Mouse (Mus musculus) limb, embryonic 11.5 days (tissue): ENCODE measurements around the gene Cradd. TPM values are rescaled to one million over a fixed set of nuclear protein-coding genes. Genes with fewer than 3 reads are reported as not detected.

Experiments used
- ATAC-seq: fragments of 200-750 bp; cut with Nextera tagmentation; 2 replicates; pipeline ENCODE4 v1.8.0; 2017; ENCODE audit warnings: low read depth; ENCODE audit not compliant: insufficient number of reproducible peaks, low FRiP score, low TSS enrichment
- DNase-seq: peaks from one replicate; pipeline ENCODE4 v3.0.0-alpha.2; 2015; ENCODE audit warnings: low spot score
- H3K27ac ChIP-seq: fragments of 300-500 bp; sonication (generic); replicated peaks from 2 replicates; pipeline ENCODE4 v1.5.1; 2014; ENCODE audit warnings: low read depth, mild to moderate bottlenecking, low read length
- H3K27me3 ChIP-seq: fragments of 300-500 bp; sonication (generic); 2 replicates; pipeline ENCODE4 v1.6.1; 2014; ENCODE audit warnings: mild to moderate bottlenecking, low read length, mixed read lengths; ENCODE audit not compliant: control insufficient read depth, insufficient read depth
- H3K36me3 ChIP-seq: fragments of 300-500 bp; sonication (generic); 2 replicates; pipeline ENCODE4 v1.6.1; 2014; ENCODE audit warnings: mild to moderate bottlenecking, low read length, moderate library complexity, mixed read lengths; ENCODE audit not compliant: control insufficient read depth, insufficient read depth
- H3K4me1 ChIP-seq: fragments of 300-500 bp; sonication (generic); 2 replicates; pipeline ENCODE4 v1.6.1; 2014; ENCODE audit warnings: low read length, mixed read lengths; ENCODE audit not compliant: control insufficient read depth, insufficient read depth
- H3K4me2 ChIP-seq: fragments of 300-500 bp; sonication (generic); 2 replicates; pipeline ENCODE4 v1.6.1; 2014; ENCODE audit warnings: low read depth, mild to moderate bottlenecking, moderate library complexity; ENCODE audit not compliant: severe bottlenecking
- H3K4me3 ChIP-seq: fragments of 300-500 bp; sonication (generic); 2 replicates; pipeline ENCODE4 v1.5.1; 2014; ENCODE audit warnings: low read depth, low read length
- H3K9ac ChIP-seq: fragments of 300-500 bp; sonication (generic); 2 replicates; pipeline ENCODE4 v1.6.1; 2014; ENCODE audit warnings: mild to moderate bottlenecking, low read length
- H3K9me3 ChIP-seq: fragments of 300-500 bp; sonication (generic); 2 replicates; pipeline ENCODE4 v1.6.1; 2016; ENCODE audit warnings: low read length; ENCODE audit not compliant: control insufficient read depth
- WGBS: fragments of 180-500 bp; shearing (Covaris S2); extraction: QIAGEN DNeasy Blood & Tissue Kit; methylation state at CpG from one replicate; pipeline ENCODE4 v1.1.7; 2014; 5-methylcytosine and 5-hydroxymethylcytosine counted together
- polyA plus RNA-seq: library from polyadenylated mRNA; unstranded; fragments of >200 nt; fragmentation: Nextera tagmentation; extraction: Ambion mirVana; gene quantifications from 2 replicates; pipeline ENCODE4 v1.2.1, GENCODE M21; 2014

The Cradd gene
- polyA plus RNA-seq, 1 experiment from 2014 or later = 13.4 TPM

DNA sequence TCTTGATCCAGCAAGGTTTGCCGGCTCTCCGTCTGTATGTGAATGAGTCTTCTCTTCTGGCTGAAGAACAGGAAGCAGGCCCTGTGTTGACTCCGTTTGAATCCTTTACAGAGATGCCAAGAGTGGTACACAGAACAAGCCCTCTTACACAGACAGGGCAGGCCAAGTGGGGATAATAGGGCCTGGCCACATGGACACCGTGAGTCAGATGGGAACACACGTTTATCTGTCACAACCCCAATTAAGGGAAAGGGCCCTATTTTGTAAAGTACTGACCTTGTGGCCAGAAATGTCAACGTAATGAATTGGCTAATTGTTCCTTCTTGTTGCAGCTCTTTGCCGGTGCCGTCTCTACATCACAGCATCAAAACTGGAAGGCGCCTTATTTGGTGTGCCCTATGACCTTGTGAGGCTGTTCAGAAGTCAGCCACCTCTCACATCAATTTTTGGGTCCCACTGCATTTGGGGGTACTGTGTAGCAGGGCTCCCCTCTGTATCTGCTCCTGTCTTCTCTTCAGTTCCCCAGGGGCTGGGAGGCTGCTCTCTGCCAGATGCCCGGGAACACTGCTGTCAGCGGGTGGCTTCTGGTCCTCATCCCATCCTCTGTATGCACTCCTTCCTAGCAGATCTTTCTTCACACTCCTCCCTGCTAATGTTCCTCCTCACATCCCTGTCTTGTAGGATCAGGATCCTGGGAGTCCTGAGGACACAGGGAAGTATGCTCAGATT, 124.2 kb downstream of the Cradd start:
- no peak overlapping the region for H3K4me2 ChIP-seq
- DNase-seq = no peak
- H3K36me3 ChIP-seq = no peaks in the 10 kb centered on the region
- 48% methylated on average over 11 of the region's 11 CpGs for WGBS
- no peak for ATAC-seq
- no peak overlapping the region for H3K4me3 ChIP-seq
- no peak overlapping the region for H3K27ac ChIP-seq
- H3K9ac ChIP-seq = no peak overlapping the region
- no peaks in the 10 kb centered on the region for H3K4me1 ChIP-seq
- no peaks in the 10 kb centered on the region for H3K9me3 ChIP-seq
- H3K27me3 ChIP-seq = no peaks in the 10 kb centered on the region

GRCm38 (mm10) chr10:95197377-95197776, 126.6 kb downstream of the Cradd start:
- WGBS = 87% methylated on average over 8 of the region's 8 CpGs
- no peaks in the 10 kb centered on the region for H3K9me3 ChIP-seq
- peaks cover 7% of the 10 kb centered on the region; the same call in 1 of the 2 replicates for H3K4me1 ChIP-seq
- no peaks in the 10 kb centered on the region for H3K36me3 ChIP-seq
- no peaks in the 10 kb centered on the region for H3K27me3 ChIP-seq
- no peak overlapping the region for H3K4me2 ChIP-seq
- no peak overlapping the region for H3K4me3 ChIP-seq
- DNase-seq (no peak), ATAC-seq (no peak)
- no peak overlapping the region for H3K27ac ChIP-seq
- no peak overlapping the region for H3K9ac ChIP-seq

DNA sequence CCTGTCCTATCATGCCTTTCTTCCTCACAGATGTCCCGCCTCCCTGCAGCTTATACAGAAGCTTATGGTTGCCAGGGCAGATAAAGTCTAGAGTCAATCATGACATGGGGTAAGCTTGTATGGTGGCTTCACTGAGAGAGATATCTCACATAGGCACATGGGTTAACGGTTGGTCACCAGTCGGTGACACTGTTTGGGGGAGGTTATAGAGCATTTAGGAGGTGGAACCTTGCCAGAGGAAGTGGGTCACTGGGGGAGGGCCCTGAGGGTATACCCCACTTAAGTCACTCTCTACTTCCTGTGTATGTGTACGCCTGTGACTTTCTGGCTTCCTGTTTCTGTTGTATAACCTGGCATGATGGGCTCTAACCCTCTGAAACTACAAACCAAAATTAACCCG, 128.2 kb downstream of the Cradd start:
- no peak overlapping the region for H3K9ac ChIP-seq
- no peaks in the 10 kb centered on the region for H3K27me3 ChIP-seq
- no peak for ATAC-seq
- no peaks in the 10 kb centered on the region for H3K36me3 ChIP-seq
- WGBS = 86% methylated on average over 5 of the region's 5 CpGs
- no peak overlapping the region for H3K27ac ChIP-seq
- H3K4me2 ChIP-seq = no peak overlapping the region
- H3K4me1 ChIP-seq = peaks cover 7% of the 10 kb centered on the region; the same call in 1 of the 2 replicates
- no peaks in the 10 kb centered on the region for H3K9me3 ChIP-seq
- no peak for DNase-seq
- H3K4me3 ChIP-seq = no peak overlapping the region

GRCm38 (mm10) chr10:95194776-95195175, 129.2 kb downstream of the Cradd start:
- Histone ChIP-seq H3K27me3 (no peaks in the 10 kb centered on the region), H3K4me3 (no peak overlapping the region), H3K27ac (no peak overlapping the region), H3K4me2 (no peak overlapping the region), H3K36me3 (no peaks in the 10 kb centered on the region), H3K9ac (no peak overlapping the region), H3K9me3 (no peaks in the 10 kb centered on the region), H3K4me1 (peaks cover 7% of the 10 kb centered on the region; the same call in 1 of the 2 replicates)
- ATAC-seq (no peak), DNase-seq (no peak)
- WGBS = 95% methylated on average over 4 of the region's 4 CpGs

DNA sequence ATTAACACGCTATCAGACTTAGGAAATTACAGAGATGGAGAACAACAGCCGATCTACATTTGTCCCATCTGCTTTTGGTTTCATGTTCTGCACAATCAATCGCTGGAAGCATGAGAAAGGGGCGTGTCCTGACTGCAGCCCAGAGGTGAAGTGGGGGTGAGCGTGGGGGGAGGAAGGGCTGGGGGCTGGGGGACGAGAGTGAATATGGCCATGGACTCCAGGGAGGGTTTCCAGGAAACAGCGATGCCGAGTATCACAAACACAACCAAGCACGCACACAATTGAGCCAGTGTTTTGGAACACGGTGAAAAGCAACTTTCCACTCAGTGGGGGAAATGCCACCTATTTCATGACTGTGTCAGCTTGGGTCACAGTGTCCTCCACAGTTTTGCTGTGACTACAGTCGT, 130.1 kb downstream of the Cradd start:
- H3K4me1 ChIP-seq = peaks cover 7% of the 10 kb centered on the region; the same call in 1 of the 2 replicates
- WGBS = 42% methylated on average over 11 of the region's 11 CpGs
- no peaks in the 10 kb centered on the region for H3K27me3 ChIP-seq
- no peak overlapping the region for H3K27ac ChIP-seq
- no peak overlapping the region for H3K4me3 ChIP-seq
- no peak overlapping the region for H3K4me2 ChIP-seq
- no peaks in the 10 kb centered on the region for H3K36me3 ChIP-seq
- DNase-seq = no peak
- 0 out of 2 replicates have a peak, but pooled peaks have one; percentile 47 for ATAC-seq
- H3K9ac ChIP-seq = no peak overlapping the region
- H3K9me3 ChIP-seq = no peaks in the 10 kb centered on the region

DNA sequence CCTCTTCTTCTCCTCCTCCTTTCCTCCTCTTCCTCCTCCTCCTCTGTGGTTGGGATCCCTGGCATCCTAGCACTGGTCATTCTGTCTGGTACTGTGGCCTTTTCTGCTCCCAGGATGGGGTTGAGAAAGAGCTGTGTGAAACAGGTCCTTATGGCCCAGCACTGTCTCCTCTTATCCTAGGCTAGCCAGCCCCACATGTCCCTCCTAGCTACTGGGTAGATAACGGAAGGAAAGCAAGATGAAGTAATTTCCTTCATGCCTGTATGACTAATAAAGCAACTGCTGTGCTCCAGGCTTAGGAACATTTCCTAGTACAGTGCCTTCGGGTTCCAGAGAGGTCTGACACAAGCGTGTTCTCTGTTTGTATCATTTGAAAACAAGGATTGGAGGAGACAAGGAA, 132.1 kb downstream of the Cradd start:
- no peak for DNase-seq
- no peak overlapping the region for H3K9ac ChIP-seq
- no peaks in the 10 kb centered on the region for H3K27me3 ChIP-seq
- ATAC-seq = no peak
- no peak overlapping the region for H3K27ac ChIP-seq
- no peak overlapping the region for H3K4me2 ChIP-seq
- H3K9me3 ChIP-seq = no peaks in the 10 kb centered on the region
- H3K36me3 ChIP-seq = no peaks in the 10 kb centered on the region
- 85% methylated on average over 3 of the region's 3 CpGs for WGBS
- no peak overlapping the region for H3K4me3 ChIP-seq
- peaks cover 7% of the 10 kb centered on the region; the same call in 1 of the 2 replicates for H3K4me1 ChIP-seq

- no peak overlapping the region for H3K9ac ChIP-seq
- no peaks in the 10 kb centered on the region for H3K27me3 ChIP-seq
- 93% methylated on average over 9 of the region's 9 CpGs for WGBS
- ATAC-seq (no peak), DNase-seq (no peak)
- no peak overlapping the region for H3K4me2 ChIP-seq
- H3K4me1 ChIP-seq = peaks cover 7% of the 10 kb centered on the region; the same call in 1 of the 2 replicates
- no peak overlapping the region for H3K4me3 ChIP-seq
- no peak overlapping the region for H3K27ac ChIP-seq
- H3K9me3 ChIP-seq = no peaks in the 10 kb centered on the region
- H3K36me3 ChIP-seq = no peaks in the 10 kb centered on the region
These were observed 132.7 kb downstream of the Cradd start for GRCm38 (mm10) chr10:95191151-95191655.

DNA sequence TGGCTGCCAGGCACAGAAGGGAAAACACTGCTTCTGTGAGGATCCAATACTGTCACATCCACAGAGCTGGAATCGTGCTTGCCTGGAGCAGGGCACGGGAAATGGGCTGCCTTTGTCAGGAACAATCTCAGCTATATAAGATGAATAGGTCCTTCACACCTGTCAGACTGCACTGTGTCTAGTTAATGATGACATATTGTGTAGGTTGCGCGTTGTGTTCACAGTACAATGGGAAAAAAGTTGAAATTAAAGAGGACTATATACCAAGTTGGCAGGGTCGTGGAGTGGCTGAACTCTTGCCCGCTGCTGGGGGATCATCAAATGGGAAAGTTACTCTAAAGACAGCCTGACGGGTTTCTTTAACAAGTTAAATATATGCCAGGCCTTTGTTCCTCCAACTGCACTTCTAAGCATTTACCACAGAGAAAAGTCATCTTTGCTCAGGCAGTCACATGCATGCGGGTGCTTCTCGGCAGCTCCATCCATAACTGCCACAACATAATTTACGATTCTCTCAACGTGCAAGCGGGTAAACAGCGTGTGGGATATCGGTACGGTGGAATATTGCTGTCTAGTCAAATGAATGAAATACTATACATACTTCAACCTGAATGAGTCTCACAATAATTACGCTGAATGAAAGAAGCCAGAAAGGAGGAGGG, 134.3 kb downstream of the Cradd start:
- DNase-seq (no peak), ATAC-seq (no peak)
- 76% methylated on average over 16 of the region's 16 CpGs for whole genome bisulfite sequencing
- Histone ChIP-seq H3K4me2 (no peak overlapping the region), H3K9me3 (no peaks in the 10 kb centered on the region; the same call in 1 of the 2 replicates), H3K4me3 (no peak overlapping the region), H3K9ac (no peak overlapping the region), H3K36me3 (no peaks in the 10 kb centered on the region), H3K27me3 (no peaks in the 10 kb centered on the region), H3K4me1 (peaks cover 7% of the 10 kb centered on the region; the same call in 1 of the 2 replicates), H3K27ac (no peak overlapping the region)
